Mouse (Mus musculus) G1E-ER4 (cell line): ENCODE data around the gene Cdh11. TPM values are rescaled to one million over a fixed set of nuclear protein-coding genes. Genes with fewer than 3 reads are reported as not detected.

ENCODE experiments used
- GATA1 ChIP-seq: IDR thresholded peaks from one replicate; pipeline ENCODE4 v1.8.0; 2012; ENCODE audit warnings: low read length, inconsistent platforms
- polyA plus RNA-seq: library from polyadenylated mRNA; stranded (reverse); fragments of >175 nt; gene quantifications from 2 replicates; pipeline ENCODE4 v1.2.3, GENCODE M21; 2012

Gene Cdh11
- not detected in 2 replicates for polyA plus RNA-seq

DNA sequence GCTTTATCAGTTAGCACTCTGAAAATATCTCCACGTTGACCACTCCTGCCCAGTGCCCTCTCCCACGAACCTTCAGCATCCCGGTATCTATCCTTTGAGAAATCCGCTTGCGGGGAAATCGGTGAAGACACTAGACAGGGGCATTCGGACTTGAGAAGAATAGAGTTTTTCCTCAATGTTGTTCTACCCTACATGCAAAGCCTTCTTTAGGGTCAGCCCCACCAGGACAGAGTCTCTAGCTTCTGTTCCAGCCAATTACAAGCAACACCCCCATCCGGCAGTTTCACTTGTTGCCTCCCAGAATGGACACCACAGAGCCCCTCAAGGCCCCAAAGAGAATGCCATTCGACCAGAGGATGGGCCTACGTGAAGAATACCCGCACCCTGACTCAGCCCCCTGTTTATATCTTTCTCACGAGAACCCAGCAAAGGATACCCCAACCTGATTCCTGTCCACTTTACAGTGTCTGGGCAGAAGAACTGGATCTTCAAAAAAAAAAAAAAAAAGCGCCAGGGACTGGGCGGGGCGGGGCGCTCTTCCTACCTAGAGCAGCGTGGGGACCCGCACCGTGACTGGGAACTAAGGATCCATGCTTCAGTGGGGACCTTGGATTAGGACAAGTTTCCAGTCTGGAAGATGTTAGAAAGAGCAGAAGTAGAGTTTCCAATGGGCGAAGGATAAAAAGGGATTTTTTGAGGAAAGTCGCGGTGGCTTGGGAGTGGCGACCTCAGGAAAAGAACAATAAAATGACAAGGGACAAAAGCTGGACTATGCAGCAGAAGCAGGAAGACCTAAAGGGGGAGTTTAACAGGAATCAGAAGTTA lies at the start of gene Cdh11:
Gene Cdh11, minus strand, starts transcription at position 51 of the 825 bp plus-strand sequence.
- TF ChIP-seq GATA1 = no peak

DNA sequence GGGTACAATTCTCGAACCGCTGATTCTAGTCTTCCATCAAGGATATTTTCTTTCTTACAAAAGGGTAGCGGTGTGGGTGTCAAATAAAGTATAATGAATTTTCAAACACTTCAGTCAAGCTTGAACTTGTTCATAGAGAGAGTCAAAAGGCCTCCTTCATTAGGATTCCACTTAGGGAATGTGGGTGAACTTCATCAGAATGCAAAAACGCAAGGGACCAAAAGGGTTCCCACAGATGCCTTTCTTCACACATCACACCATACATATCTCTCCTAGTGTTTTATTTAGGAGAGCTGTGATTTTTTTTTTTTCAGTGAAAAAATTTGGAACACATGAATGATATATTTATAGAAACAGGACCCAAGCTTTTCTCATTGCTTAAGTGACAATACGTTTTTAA lies 28.5 kb upstream of the Cdh11 start:
- no peak for TF ChIP-seq GATA1

- TF ChIP-seq GATA1 = no peak
These were observed 4.9 kb upstream of the Cdh11 start for GRCm38 (mm10) chr8:102790303-102790702.

DNA sequence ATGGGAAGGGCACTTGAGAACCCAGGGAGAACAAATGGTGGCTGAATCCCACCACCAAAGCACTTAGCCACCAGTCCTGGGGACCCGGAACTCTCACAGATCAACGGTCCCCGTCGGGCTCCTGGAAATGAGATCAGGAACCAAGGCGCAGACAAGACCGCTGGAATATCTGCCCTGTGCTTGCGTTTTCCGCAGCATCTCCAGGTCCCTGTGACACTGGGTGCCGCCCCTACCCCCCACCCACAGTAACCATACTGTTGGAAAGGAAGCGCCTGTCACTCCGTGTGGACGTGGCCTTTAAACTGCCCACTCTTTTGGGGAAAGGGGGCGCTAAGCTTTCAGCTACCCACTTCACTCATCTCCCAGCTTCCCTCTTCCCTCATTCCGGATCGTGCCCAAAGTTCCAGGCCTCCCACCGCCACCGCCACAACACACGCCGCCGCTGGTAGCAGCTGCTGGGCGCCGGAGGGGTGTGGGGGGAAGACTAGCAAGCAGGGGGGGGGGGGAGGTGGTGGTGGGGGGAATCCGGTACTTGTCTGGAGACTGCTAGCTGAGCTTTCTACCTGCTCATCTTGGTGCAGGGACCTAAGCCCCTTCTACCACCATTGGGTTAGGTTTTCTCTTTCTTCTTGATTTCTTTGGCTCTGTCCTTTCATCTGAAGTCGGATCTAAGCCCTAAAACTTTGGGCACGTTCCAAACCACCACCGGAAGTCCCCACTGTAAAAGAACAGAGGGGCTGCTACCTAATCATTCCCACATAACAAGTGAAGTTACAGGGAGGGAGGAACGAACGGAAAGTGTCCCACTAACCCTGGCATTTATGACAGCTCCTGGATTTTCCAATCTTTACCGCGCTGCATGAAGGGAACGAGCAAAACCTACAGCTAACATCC lies 1.3 kb upstream of the Cdh11 start:
- no peak for TF ChIP-seq GATA1

DNA sequence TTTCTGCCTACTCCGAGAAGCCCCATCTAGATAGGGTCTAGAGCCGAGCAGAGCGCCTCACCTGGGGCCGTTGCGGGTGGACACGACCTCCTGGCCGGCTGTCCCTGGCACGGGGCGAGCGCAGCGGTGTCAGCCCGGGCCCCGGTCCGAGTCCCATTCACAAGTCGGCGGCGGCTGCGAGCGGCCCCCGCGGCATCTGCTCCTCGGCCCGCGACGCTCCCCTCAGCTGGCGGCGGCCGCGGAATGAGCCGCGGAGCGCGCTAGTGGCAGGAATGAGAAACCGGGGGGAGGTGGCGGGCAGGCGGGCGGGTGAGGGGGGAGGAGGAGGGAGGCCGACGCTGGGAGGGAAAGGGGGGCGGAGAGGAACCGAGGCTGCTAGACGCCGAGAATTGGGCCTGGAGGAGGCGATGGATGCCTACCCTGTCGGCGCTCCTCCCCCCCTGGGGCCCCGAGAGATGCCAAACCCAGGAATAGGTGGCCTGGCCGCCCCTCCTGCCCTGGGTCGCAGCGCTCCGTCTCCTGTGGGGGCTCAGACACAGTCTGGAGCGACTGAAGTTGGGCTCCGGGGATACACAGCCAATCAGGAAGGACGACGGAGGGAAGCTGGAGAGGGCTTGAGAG lies 497 bp downstream of the Cdh11 start:
- no peak for TF ChIP-seq GATA1

DNA sequence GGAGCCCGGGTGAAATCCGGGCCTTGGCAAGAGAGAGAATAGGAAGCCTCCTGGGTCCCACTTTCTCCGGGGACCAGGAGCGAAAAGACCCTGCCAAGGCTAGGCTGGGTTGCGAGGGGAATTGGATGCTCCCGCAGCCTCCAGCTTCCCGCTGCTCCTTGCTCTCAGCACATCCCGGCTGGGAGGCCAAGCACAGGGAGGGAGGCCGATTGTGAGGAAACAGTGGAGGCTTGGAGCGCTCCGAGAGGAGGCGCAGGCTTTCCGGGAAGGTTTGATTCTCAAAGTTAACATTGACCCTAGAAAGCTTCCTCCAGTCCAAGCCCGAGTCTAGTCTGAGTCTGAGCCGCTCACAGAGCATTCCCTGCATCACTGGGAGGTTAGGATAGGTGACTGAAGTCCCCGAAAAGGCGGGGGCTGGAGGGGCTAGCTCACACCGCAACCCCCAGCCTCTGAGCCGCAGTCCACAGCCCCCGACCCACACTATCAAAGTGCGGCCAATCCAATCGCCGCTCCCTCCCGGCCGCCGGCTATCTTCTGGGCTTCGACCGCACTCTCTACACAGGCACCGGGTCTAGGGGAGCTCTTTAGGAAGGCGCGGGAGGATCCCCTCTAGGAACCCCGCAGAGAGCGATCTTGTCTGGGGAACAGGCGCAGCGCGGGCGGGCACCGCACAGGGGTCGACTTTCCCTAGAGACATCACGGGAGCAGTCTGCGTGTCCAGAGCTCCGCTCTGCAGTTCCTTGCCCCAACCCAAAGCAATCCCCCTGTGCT lies 1.4 kb downstream of the Cdh11 start:
- no peak for TF ChIP-seq GATA1

- no peak for TF ChIP-seq GATA1
These were observed 2.5 kb downstream of the Cdh11 start for GRCm38 (mm10) chr8:102782707-102783489.

GRCm38 (mm10) chr8:102780899-102781298 lies 4.5 kb downstream of the Cdh11 start:
- TF ChIP-seq GATA1 = no peak

DNA sequence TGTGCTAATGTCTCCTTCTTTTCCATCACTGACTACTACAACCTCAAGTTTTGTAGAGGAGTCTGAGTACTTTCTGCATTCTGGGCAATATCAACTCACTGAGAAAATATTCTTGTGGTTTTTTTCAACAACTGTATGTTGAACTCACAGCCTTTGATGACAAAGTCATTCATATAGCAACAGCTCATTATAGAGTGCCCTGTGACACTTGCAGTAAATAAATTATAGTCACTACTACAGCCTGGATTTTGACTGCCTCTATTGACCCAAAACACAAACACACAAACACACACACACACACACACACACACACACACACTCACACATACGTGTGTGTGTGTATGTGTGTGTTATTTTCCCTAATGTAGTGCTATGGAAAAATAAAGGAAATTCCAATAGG lies 10.8 kb downstream of the Cdh11 start:
- TF ChIP-seq GATA1 = no peak

GRCm38 (mm10) chr8:102771456-102771855 lies 14.0 kb downstream of the Cdh11 start:
- no peak for TF ChIP-seq GATA1

DNA sequence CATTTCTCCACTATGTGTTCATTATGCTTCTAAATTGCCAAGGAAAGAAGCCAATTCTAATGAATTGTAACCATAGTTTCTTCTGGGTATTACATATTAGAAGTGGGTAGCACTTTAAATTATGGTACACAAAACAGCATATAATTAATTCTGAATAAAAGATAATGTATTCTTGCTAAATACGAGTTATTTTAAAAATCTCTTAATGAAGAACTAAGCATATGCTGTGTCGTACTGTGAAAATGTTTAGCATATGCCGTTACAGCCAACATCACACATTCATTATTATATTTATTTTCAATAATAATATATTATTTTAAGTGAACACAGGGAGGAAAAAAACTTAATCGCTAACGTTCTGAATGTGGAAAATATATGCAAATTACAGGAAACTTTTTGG lies 31.6 kb downstream of the Cdh11 start:
- no peak for TF ChIP-seq GATA1

- no peak for TF ChIP-seq GATA1
These were observed 42.5 kb downstream of the Cdh11 start for GRCm38 (mm10) chr8:102742940-102743339.

DNA sequence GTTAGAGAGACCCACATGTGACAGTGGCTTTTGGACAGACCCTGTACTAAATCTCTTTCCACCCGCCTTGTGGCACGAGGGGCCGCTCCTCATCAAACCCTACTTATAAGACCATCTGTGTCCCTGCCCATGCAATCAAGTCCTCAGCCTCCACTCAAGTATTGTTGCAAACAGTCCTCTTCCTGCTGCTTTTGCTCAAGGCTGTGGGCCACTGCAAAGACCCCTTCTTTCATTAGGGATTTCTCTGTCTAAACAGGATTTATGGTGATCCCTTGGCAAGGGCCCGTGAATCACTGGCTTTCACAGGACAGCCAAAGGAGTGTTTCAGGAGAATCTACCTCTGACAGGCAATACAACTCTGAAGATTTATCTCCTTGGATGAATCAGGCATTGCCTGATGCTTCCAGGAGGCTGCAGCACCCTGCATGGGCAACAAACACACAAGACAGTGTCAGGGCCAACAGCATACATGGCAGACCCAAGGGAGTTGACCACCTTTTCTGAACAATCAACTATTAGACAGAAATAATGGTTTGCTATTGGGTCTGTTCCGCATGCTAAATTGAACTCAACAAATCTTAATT lies 43.3 kb downstream of the Cdh11 start:
- no peak for TF ChIP-seq GATA1

GRCm38 (mm10) chr8:102740963-102741362 lies 44.5 kb downstream of the Cdh11 start:
- TF ChIP-seq GATA1 = no peak

DNA sequence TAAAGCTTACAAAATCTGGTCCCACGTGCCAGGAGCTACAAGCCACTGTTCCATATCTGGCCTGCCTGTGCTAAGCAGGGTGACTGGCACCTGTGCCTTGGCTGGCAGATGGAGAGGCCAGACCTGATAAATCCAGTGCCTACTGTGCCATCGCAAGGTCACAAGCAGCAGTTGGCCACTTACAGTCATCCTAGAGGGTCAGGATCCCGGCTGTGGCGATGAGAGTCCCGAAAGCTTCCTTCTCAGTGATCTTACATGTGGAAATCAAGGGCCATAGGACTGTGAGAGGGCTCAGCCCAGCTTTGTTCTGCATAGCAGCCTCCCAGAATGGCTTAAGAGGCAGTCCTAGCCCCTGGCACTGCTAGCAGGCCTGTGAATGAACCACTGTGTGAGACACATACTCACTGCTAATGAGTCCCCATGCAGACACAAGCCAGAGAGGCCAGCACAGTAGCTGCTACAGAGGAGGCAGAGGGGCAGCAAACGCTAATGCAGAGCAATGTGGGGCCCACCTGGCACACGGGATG lies 46.4 kb downstream of the Cdh11 start:
- no peak for TF ChIP-seq GATA1
